Mouse (Mus musculus) cerebral cortex, adult 2 months (tissue): Measurements from ENCODE around the gene Tex12.

Experiments used
- WGBS: fragments of 180-500 bp; shearing (Covaris S2); methylation state at CpG from one replicate; pipeline ENCODE4 v1.1.7; 2018; 5-methylcytosine and 5-hydroxymethylcytosine counted together

Tex12 gene

GRCm38 (mm10) chr9:50515462-50515861 is 45.7 kb downstream of the Tex12 start:
- WGBS: 83% methylated on average over 5 of the region's 5 CpGs

- 70% methylated on average over 7 of the region's 7 CpGs for WGBS
Measured at GRCm38 (mm10) chr9:50507570-50507969, 53.6 kb downstream of the Tex12 start.
